Mouse (Mus musculus) neural tube, embryonic 11.5 days (tissue): Measurements from ENCODE around the gene Fzd5. TPM values are rescaled to one million over a fixed set of nuclear protein-coding genes. Genes with fewer than 3 reads are reported as not detected.

Experiments used
- ATAC-seq: fragments of 200-750 bp; cut with Nextera tagmentation; 2 replicates; pipeline ENCODE4 v1.8.0; 2017; ENCODE audit warnings: moderate number of reproducible peaks, mild to moderate bottlenecking, moderate TSS enrichment, moderate library complexity; ENCODE audit not compliant: insufficient read depth, low FRiP score, low TSS enrichment
- DNase-seq: peaks from one replicate; pipeline ENCODE4 v3.0.0-alpha.2; 2015; ENCODE audit warnings: low spot score
- H3K27ac ChIP-seq: fragments of 300-500 bp; sonication (generic); 2 replicates; pipeline ENCODE4 v1.5.1; 2014; ENCODE audit warnings: low read depth, mild to moderate bottlenecking, low read length
- H3K27me3 ChIP-seq: fragments of 300-500 bp; sonication (generic); 2 replicates; pipeline ENCODE4 v1.6.1; 2014; ENCODE audit warnings: mild to moderate bottlenecking, low read length, mixed read lengths; ENCODE audit not compliant: control insufficient read depth, insufficient read depth
- H3K36me3 ChIP-seq: fragments of 300-500 bp; sonication (generic); 2 replicates; pipeline ENCODE4 v1.6.1; 2014; ENCODE audit warnings: mild to moderate bottlenecking, low read length, moderate library complexity, mixed read lengths; ENCODE audit not compliant: control insufficient read depth, insufficient read depth
- H3K4me1 ChIP-seq: fragments of 300-500 bp; sonication (generic); 2 replicates; pipeline ENCODE4 v1.6.1; 2014; ENCODE audit warnings: low read length, mixed read lengths; ENCODE audit not compliant: control insufficient read depth, insufficient read depth
- H3K4me2 ChIP-seq: fragments of 300-500 bp; sonication (generic); 2 replicates; pipeline ENCODE4 v1.6.1; 2014; ENCODE audit warnings: low read depth, mild to moderate bottlenecking, moderate library complexity
- H3K4me3 ChIP-seq: fragments of 300-500 bp; sonication (generic); 2 replicates; pipeline ENCODE4 v1.5.1; 2014; ENCODE audit warnings: low read depth, low read length
- H3K9ac ChIP-seq: fragments of 300-500 bp; sonication (generic); 2 replicates; pipeline ENCODE4 v1.6.1; 2014; ENCODE audit warnings: mild to moderate bottlenecking, low read length
- H3K9me3 ChIP-seq: fragments of 300-500 bp; sonication (generic); 2 replicates; pipeline ENCODE4 v1.6.1; 2016; ENCODE audit warnings: low read length; ENCODE audit not compliant: control insufficient read depth
- WGBS: fragments of 180-500 bp; shearing (Covaris S2); extraction: QIAGEN DNeasy Blood & Tissue Kit; methylation state at CpG from one replicate; pipeline ENCODE4 v1.1.7; 2014; 5-methylcytosine and 5-hydroxymethylcytosine counted together
- polyA plus RNA-seq: library from polyadenylated mRNA; unstranded; fragments of >200 nt; fragmentation: Nextera tagmentation; extraction: Ambion mirVana; gene quantifications from 2 replicates; pipeline ENCODE4 v1.2.1, GENCODE M21; 2014

The Fzd5 gene
- 0.37 and 0.49 TPM in 2 replicates for polyA plus RNA-seq

DNA sequence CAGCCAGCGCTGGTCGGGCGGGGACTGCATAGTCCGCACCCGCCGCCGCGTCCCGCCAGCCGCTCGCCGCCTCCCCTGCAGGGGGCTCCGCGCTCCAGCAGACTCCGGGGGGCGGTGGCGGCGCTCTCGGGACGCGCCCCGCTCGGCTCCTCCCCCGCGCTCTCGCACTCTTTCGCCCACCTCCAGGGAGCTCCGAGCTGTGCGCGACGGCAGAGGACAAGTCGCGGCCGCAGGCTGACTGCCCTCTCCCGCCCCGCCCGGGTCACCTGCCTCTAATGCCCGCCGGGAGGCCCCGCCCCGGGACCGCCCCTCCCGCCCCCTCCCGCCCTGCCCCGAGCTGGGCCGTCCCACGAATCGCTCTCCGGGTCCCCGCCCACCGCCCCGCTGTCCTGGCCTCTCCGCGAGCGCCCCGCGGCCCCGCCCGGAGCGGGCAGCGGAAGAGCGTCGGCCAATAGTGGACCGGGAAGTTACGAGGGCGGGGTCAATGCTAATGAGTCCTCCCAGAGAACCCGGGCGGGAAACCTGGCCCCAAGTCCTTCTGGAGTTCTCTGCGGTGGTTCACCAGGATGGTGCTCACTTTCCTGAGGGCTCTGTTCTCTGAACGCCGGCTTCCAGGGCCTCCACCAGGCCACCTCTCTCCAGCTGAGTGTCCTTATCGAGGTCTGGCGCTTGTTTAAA, at the start of gene Fzd5:
Fzd5 (minus strand) TSS at position 250 of the 678 bp plus-strand sequence.
- Histone ChIP-seq H3K9ac (peak within 1 kb of the TSS; percentile 56), H3K27me3 (peaks cover 45% of the 10 kb centered on the region), H3K9me3 (no peaks in the 10 kb centered on the region), H3K4me1 (peaks cover 23% of the 10 kb centered on the region), H3K36me3 (no peaks in the 10 kb centered on the region), H3K27ac (no peak within 1 kb of the TSS), H3K4me3 (peak within 1 kb of the TSS; percentile 57), H3K4me2 (peak within 1 kb of the TSS; percentile 99)
- ATAC-seq, result peak; percentile 94
- peak; percentile 97 for DNase-seq
- WGBS, result 1% methylated on average over 41 of the region's 73 CpGs

- H3K27ac ChIP-seq, result no peak overlapping the region
- no peak overlapping the region for H3K4me3 ChIP-seq
- no peak for ATAC-seq
Observed at GRCm38 (mm10) chr1:64779863-64780262, 42.3 kb upstream of the Fzd5 start.

GRCm38 (mm10) chr1:64779415-64779814, 41.9 kb upstream of the Fzd5 start:
- Histone ChIP-seq H3K4me3 (no peak overlapping the region), H3K27me3 (no peaks in the 10 kb centered on the region), H3K9ac (no peak overlapping the region), H3K9me3 (no peaks in the 10 kb centered on the region), H3K4me1 (peaks cover 5% of the 10 kb centered on the region; the same call in 1 of the 2 replicates), H3K27ac (no peak overlapping the region), H3K4me2 (peak overlapping the region; percentile 39), H3K36me3 (no peaks in the 10 kb centered on the region)
- ATAC-seq, result no peak
- WGBS, result 28% methylated on average over 5 of the region's 5 CpGs
- peak; percentile 14 for DNase-seq

More at GRCm38 (mm10) chr1:64779863-64780262, 42.3 kb upstream of the Fzd5 start:
- Histone ChIP-seq H3K36me3 (no peaks in the 10 kb centered on the region), H3K9ac (no peak overlapping the region; the same call in 1 of the 2 replicates), H3K4me2 (peak overlapping the region; percentile 39), H3K4me1 (peaks cover 5% of the 10 kb centered on the region; the same call in 1 of the 2 replicates), H3K9me3 (no peaks in the 10 kb centered on the region), H3K27me3 (no peaks in the 10 kb centered on the region)
- DNase-seq, result peak; percentile 44
- WGBS, result 34% methylated on average over 12 of the region's 12 CpGs

DNA sequence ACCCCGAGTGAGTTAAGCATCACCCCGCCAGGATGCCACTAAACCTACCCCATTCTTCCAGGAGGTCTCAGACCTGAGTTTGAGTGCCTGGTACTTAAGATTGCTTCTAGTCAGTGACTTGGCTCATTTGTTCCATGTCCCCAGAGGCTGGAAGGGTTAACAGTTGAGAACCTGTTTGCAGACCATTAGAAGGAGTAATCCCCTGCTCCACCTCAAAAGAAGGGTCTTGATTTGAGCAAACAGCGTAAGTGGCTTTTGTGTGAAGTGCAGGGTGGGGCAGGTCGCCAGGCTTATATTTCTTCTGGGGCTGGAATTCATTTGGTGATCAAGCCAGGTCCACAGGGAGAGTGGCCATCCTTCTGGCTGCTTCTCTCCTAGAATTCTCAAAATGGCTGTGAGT, 35.8 kb upstream of the Fzd5 start:
- Histone ChIP-seq H3K27ac (no peak overlapping the region), H3K4me2 (no peak overlapping the region), H3K9me3 (no peaks in the 10 kb centered on the region), H3K4me1 (no peaks in the 10 kb centered on the region), H3K27me3 (no peaks in the 10 kb centered on the region), H3K9ac (no peak overlapping the region), H3K4me3 (no peak overlapping the region), H3K36me3 (no peaks in the 10 kb centered on the region)
- no peak for ATAC-seq
- 79% methylated on average over 4 of the region's 4 CpGs for WGBS
- DNase-seq, result no peak

DNA sequence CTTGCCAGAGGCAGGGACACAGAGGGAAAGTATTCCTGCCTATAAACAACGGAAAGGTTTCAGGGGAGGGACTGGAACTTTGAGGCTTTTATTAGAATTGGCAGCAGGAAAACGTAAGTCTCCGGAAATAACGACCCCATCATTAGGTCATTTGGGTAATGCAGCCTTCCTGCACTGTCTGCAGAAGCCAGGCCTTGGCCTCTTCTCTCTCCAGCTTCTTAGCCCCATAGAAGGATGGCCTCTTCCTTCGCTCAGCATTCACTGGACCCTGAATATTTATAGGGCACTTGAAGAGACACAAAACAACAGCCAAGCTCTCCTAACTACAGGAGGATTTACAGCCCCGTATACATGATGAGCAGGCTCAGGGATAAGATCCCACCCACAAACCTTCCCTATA, 32.6 kb upstream of the Fzd5 start:
- H3K9ac ChIP-seq, result no peak overlapping the region

GRCm38 (mm10) chr1:64761646-64762045, 24.1 kb upstream of the Fzd5 start:
- no peak overlapping the region for H3K4me3 ChIP-seq
- 83% methylated on average over 4 of the region's 4 CpGs for WGBS
- H3K4me1 ChIP-seq, result no peaks in the 10 kb centered on the region
- no peak overlapping the region for H3K4me2 ChIP-seq
- no peaks in the 10 kb centered on the region for H3K9me3 ChIP-seq
- H3K27me3 ChIP-seq, result no peaks in the 10 kb centered on the region
- no peak overlapping the region for H3K27ac ChIP-seq
- no peak overlapping the region for H3K9ac ChIP-seq
- no peak for ATAC-seq
- H3K36me3 ChIP-seq, result no peaks in the 10 kb centered on the region
- DNase-seq, result no peak

More for the DNA sequence above, 32.6 kb upstream of the Fzd5 start:
- H3K9me3 ChIP-seq, result no peaks in the 10 kb centered on the region
- DNase-seq (no peak), ATAC-seq (no peak)
- WGBS, result 25% methylated on average over 6 of the region's 6 CpGs
- no peaks in the 10 kb centered on the region for H3K36me3 ChIP-seq
- H3K4me1 ChIP-seq, result no peaks in the 10 kb centered on the region
- H3K4me2 ChIP-seq, result no peak overlapping the region
- H3K4me3 ChIP-seq, result no peak overlapping the region
- no peak overlapping the region for H3K27ac ChIP-seq
- H3K27me3 ChIP-seq, result no peaks in the 10 kb centered on the region

DNA sequence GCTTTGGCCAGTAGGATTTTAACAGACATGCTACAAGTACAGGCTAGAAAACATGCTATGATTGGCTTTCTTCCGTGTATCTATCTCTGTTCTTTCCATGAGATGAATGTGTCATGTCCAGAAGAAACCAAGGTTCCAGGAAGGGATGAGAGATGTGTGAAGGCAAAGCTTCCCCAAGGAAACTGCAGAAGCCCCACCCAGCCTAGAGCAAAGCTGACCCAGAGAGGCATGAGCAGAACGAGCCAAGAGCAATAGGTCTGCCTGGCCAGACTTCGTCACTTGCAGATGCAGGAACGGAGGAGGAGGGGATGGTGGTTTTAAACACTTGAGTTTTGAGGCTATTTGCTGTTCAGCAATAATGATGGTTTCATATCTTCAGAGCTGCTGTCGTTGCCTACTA, 20.2 kb upstream of the Fzd5 start:
- no peak overlapping the region for H3K9ac ChIP-seq
- H3K4me2 ChIP-seq, result no peak overlapping the region
- H3K4me1 ChIP-seq, result no peaks in the 10 kb centered on the region
- no peaks in the 10 kb centered on the region for H3K9me3 ChIP-seq
- H3K27me3 ChIP-seq, result no peaks in the 10 kb centered on the region
- no peak overlapping the region for H3K4me3 ChIP-seq
- DNase-seq (no peak), ATAC-seq (no peak)
- 89% methylated on average over 5 of the region's 5 CpGs for WGBS
- no peaks in the 10 kb centered on the region for H3K36me3 ChIP-seq
- H3K27ac ChIP-seq, result no peak overlapping the region

DNA sequence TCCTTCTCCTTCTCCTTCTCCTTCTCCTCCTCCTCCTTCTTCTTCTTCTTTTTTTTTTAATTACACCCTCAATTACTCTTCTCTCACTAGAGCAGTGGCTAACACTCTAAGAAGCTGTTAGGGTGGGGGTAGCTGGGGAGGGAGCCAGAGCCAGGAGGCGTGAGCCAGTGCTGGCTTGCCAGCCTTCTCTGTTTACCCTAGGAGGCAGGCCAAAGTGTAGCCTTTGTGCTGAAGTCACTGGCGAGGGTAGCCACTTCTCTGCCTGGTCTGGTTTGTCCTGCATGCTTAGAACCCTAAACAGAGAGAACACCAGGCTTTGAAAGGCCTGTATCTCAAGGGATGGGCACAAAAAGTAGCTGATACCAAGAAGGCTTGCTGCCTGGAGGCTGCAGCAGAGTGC, 19.7 kb upstream of the Fzd5 start:
- ATAC-seq, result no peak
- 38% methylated on average over 2 of the region's 2 CpGs for WGBS

GRCm38 (mm10) chr1:64756640-64757030, 19.1 kb upstream of the Fzd5 start:
- whole genome bisulfite sequencing, result 77% methylated on average over 10 of the region's 10 CpGs
- DNase-seq, result no peak

More for the DNA sequence above, 19.7 kb upstream of the Fzd5 start:
- Histone ChIP-seq H3K27ac (no peak overlapping the region), H3K36me3 (no peaks in the 10 kb centered on the region), H3K27me3 (no peaks in the 10 kb centered on the region), H3K4me2 (no peak overlapping the region), H3K4me1 (no peaks in the 10 kb centered on the region), H3K4me3 (no peak overlapping the region), H3K9me3 (no peaks in the 10 kb centered on the region), H3K9ac (no peak overlapping the region)
- no peak for DNase-seq

More at GRCm38 (mm10) chr1:64756640-64757030, 19.1 kb upstream of the Fzd5 start:
- Histone ChIP-seq H3K9me3 (no peaks in the 10 kb centered on the region), H3K27ac (no peak overlapping the region), H3K4me3 (no peak overlapping the region), H3K4me1 (no peaks in the 10 kb centered on the region), H3K9ac (no peak overlapping the region), H3K27me3 (no peaks in the 10 kb centered on the region), H3K36me3 (no peaks in the 10 kb centered on the region), H3K4me2 (no peak overlapping the region)
- no peak for ATAC-seq
